Mouse (Mus musculus) left cerebral cortex, adult 18-20 months (tissue): Measurements from ENCODE around the gene Duox2. TPM values are rescaled to one million over a fixed set of nuclear protein-coding genes. Genes with fewer than 3 reads are reported as not detected.
A peak's percentile ranks its signal among the peaks of the same experiment; 100 is the strongest.

ENCODE experiments used
- DNase-seq, 2 experiments: peaks; one replicate each; pipeline ENCODE4 v3.0.0; 2021 to 2022; ENCODE audit warnings: low spot score in 2 of 2, mixed read lengths in 1 of 2
- total RNA-seq, 2 experiments: library from RNA; stranded (reverse); gene quantifications; 2 replicates each; pipeline ENCODE4 v1.2.3; 2021

The Duox2 gene
- total RNA-seq, 2 experiments from 2014 or later: not detected

GRCm38 (mm10) chr2:122302574-122303241 lies 4.5 kb upstream of the Duox2 start:
- DNase-seq: peak; percentile 64 to 69

GRCm38 (mm10) chr2:122301921-122302573 lies 3.8 kb upstream of the Duox2 start:
- no peak for DNase-seq

GRCm38 (mm10) chr2:122301081-122301920 lies 3.1 kb upstream of the Duox2 start:
- peak in 1 of 2 experiments; percentile 19 for DNase-seq

- DNase-seq: no peak
Observed at GRCm38 (mm10) chr2:122300656-122301020, 2.4 kb upstream of the Duox2 start.

- DNase-seq: no peak
Observed at GRCm38 (mm10) chr2:122299911-122300655, 1.8 kb upstream of the Duox2 start.

- DNase-seq: no peak
Observed at GRCm38 (mm10) chr2:122298596-122299490, 594 bp upstream of the Duox2 start, which contains the start of gene Duoxa2. TSS of gene Duoxa2 (plus strand) at chr2:122298900.

GRCm38 (mm10) chr2:122297271-122298095 lies 766 bp downstream of the Duox2 start:
- DNase-seq: no peak

- DNase-seq: no peak
Observed at GRCm38 (mm10) chr2:122294916-122295315, 3.3 kb downstream of the Duox2 start.

GRCm38 (mm10) chr2:122286137-122286536 lies 12.1 kb downstream of the Duox2 start:
- no peak for DNase-seq

GRCm38 (mm10) chr2:122284091-122284490 lies 14.2 kb downstream of the Duox2 start:
- DNase-seq: no peak

GRCm38 (mm10) chr2:122278769-122279168 lies 19.5 kb downstream of the Duox2 start:
- DNase-seq: no peak

- no peak for DNase-seq
Observed at GRCm38 (mm10) chr2:122266407-122267193, 31.6 kb downstream of the Duox2 start.

GRCm38 (mm10) chr2:122264690-122265089 lies 33.6 kb downstream of the Duox2 start:
- DNase-seq: no peak

- DNase-seq: no peak
Observed at GRCm38 (mm10) chr2:122260729-122261128, 37.5 kb downstream of the Duox2 start.

GRCm38 (mm10) chr2:122255997-122256396 lies 42.3 kb downstream of the Duox2 start:
- peak; percentile 36 to 55 for DNase-seq

GRCm38 (mm10) chr2:122247786-122248185 lies 50.5 kb downstream of the Duox2 start:
- no peak for DNase-seq

- peak; percentile 77 for DNase-seq
Observed at GRCm38 (mm10) chr2:122243671-122244131, 54.5 kb downstream of the Duox2 start.

GRCm38 (mm10) chr2:122241935-122242334 lies 56.3 kb downstream of the Duox2 start:
- DNase-seq: no peak
